Mouse (Mus musculus) spleen, postnatal 10 days (tissue): ENCODE results near the gene Irak1.

Experiments
- DNase-seq, 2 experiments: peaks; one replicate each; pipeline ENCODE4 v3.0.0; 2021 to 2022; ENCODE audit warnings: low spot score in 2 of 2

Gene Irak1

GRCm38 (mm10) chrX:74023188-74024049, at the start of gene Irak1:
Gene Irak1 (minus strand): TSS chrX:74023918.
- peak; percentile 75 to 87 for DNase-seq

GRCm38 (mm10) chrX:74070794-74071193, 47.1 kb upstream of the Irak1 start:
- no peak for DNase-seq

- no peak for DNase-seq
These were observed 44.2 kb upstream of the Irak1 start for GRCm38 (mm10) chrX:74067891-74068290.

- no peak for DNase-seq
These were observed 21.4 kb upstream of the Irak1 start for GRCm38 (mm10) chrX:74045107-74045506.

GRCm38 (mm10) chrX:74037702-74038375, 14.1 kb upstream of the Irak1 start:
- DNase-seq: no peak

- DNase-seq: no peak
These were observed 6.3 kb upstream of the Irak1 start for GRCm38 (mm10) chrX:74030000-74030399.

- DNase-seq: peak; percentile 21 to 43
These were observed 927 bp downstream of the Irak1 start for GRCm38 (mm10) chrX:74022795-74023187.

- DNase-seq: no peak
These were observed 9.1 kb downstream of the Irak1 start for GRCm38 (mm10) chrX:74014597-74014996.

GRCm38 (mm10) chrX:74008063-74008462, 15.7 kb downstream of the Irak1 start:
- no peak for DNase-seq

GRCm38 (mm10) chrX:74006401-74006800, 17.3 kb downstream of the Irak1 start:
- DNase-seq: no peak

- no peak for DNase-seq
These were observed 20.1 kb downstream of the Irak1 start for GRCm38 (mm10) chrX:74003644-74004043.

- no peak for DNase-seq
These were observed 22.7 kb downstream of the Irak1 start for GRCm38 (mm10) chrX:74001024-74001423.

- DNase-seq: peak in 1 of 2 experiments; percentile 52
These were observed 24.5 kb downstream of the Irak1 start for GRCm38 (mm10) chrX:73998911-73999869.

- no peak for DNase-seq
These were observed 45.9 kb downstream of the Irak1 start for GRCm38 (mm10) chrX:73977783-73978182.

GRCm38 (mm10) chrX:73976283-73976682, 47.4 kb downstream of the Irak1 start:
- no peak for DNase-seq

- DNase-seq: no peak
These were observed 50.9 kb downstream of the Irak1 start for GRCm38 (mm10) chrX:73972774-73973173.

- DNase-seq: peak in 1 of 2 experiments; percentile 20
These were observed 52.9 kb downstream of the Irak1 start for GRCm38 (mm10) chrX:73970781-73971180.

GRCm38 (mm10) chrX:73969729-73970128, 54.0 kb downstream of the Irak1 start:
- DNase-seq: peak in 1 of 2 experiments; percentile 31

GRCm38 (mm10) chrX:73969167-73969566, 54.6 kb downstream of the Irak1 start:
- peak in 1 of 2 experiments; percentile 15 for DNase-seq

- peak; percentile 81 to 89 for DNase-seq
These were observed 56.3 kb downstream of the Irak1 start for GRCm38 (mm10) chrX:73967177-73968075.
